Mouse (Mus musculus) lung, postnatal 0 days (tissue): ENCODE data around the gene Hsbp1.

Source experiments
- CTCF ChIP-seq: IDR thresholded peaks from 2 replicates; pipeline ENCODE4 v1.5.1; 2016; ENCODE audit warnings: antibody characterized with exemption, mild to moderate bottlenecking
- EP300 ChIP-seq: IDR thresholded peaks from 2 replicates; pipeline ENCODE4 v1.6.1; 2016; ENCODE audit warnings: antibody characterized with exemption, mild to moderate bottlenecking, control low read depth

DNA sequence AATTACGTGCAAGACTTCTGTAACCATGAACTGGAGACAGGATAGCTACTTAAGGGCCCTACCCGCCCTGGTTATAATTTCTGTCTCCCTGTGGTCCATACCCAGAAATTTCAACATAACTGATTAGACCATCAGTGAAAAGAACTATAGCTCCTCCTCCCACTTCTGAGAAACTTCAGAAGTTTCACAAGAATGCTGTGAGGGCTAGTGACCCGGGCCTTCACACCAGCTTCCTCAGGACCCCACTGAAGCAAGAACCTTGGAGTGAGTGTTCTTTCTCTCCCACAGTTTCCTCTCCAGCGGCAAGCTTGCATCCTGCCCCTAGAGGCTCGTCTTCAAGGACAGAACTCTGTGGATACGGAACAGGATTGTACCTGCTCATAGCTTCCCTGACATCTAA is 41.6 kb downstream of the Hsbp1 start:
- TF ChIP-seq CTCF, result no peak
- no peak for TF ChIP-seq EP300
